Mouse (Mus musculus): ENCODE measurements at regions not wholly inside any gene's neighbourhood (a gene's known extent, or its start where the extent isn't known, plus 50 kb on each side); places are given as distances from the start of the nearest gene placed in this dataset.

- no peak for TF ChIP-seq CTCF (IDR thresholded peaks at IDR 0.05; ENCODE audit: insufficient read depth, low read length)
- no peak for TF ChIP-seq POLR2A (IDR thresholded peaks at IDR 0.05; ENCODE audit: borderline replicate concordance, extremely low read depth, low read depth, low read length)
Observed at GRCm38 (mm10) chr4:54387460-54387859, 557.4 kb upstream of the Zfp462 start.
